Mouse (Mus musculus): ENCODE measurements around the gene Tmem216.

- no peak for TF ChIP-seq GATA1 (IDR thresholded peaks at IDR 0.05; ENCODE audit: borderline replicate concordance, low read length)
- TF ChIP-seq CTCF (IDR thresholded peaks at IDR 0.05; ENCODE audit: low read depth, low read length) = no peak
Observed at GRCm38 (mm10) chr19:10591659-10592377, 35.8 kb upstream of the Tmem216 start.

Measured in G1E (cell line).